Comparison of ENCODE assay signal across 19 mouse cellular contexts in genomic region chr11:93860540-93861172, GRCm38 (mm10).
"Had no signal": no experiment of that assay in that cellular context is flagged by ENCODE, and none has a peak within 500 bp of the region (broad histone marks: within the 10 kb centered on the region; RNA-seq: fewer than 3 reads in every experiment).

No protein-coding gene starts in this region.

- H3K9me3 ChIP-seq: lung, embryonic 15.5 days; midbrain, embryonic 10.5 days; midbrain, embryonic 12.5 days; neural tube, embryonic 13.5 days; neural tube, embryonic 15.5 days had no signal

- DNase-seq: lung, adult 2 months; lung, postnatal 14 days; midbrain, embryonic 14.5 days; retina, postnatal 1 day; right cerebral cortex, adult 18-20 months; right cerebral cortex, postnatal 25 days; right cerebral cortex, postnatal 4 days; spleen, adult 18-20 months; thymus, adult 18-20 months; thymus, postnatal 14 days; thymus, postnatal 36 days had no signal

- H3K4me1 ChIP-seq: lung, embryonic 15.5 days; midbrain, embryonic 10.5 days; midbrain, embryonic 12.5 days; neural tube, embryonic 13.5 days had no signal

- ATAC-seq: lung, postnatal 0 days; midbrain, embryonic 16.5 days had no signal

- H3K4me2 ChIP-seq: lung, embryonic 15.5 days; midbrain, embryonic 12.5 days; neural tube, embryonic 13.5 days; neural tube, embryonic 15.5 days had no signal

- H3K9ac ChIP-seq: lung, embryonic 15.5 days; midbrain, embryonic 12.5 days; neural tube, embryonic 13.5 days; neural tube, embryonic 15.5 days had no signal

- H3K27ac ChIP-seq: lung, embryonic 15.5 days; midbrain, embryonic 10.5 days; midbrain, embryonic 12.5 days; neural tube, embryonic 13.5 days; neural tube, embryonic 15.5 days had no signal

- H3K27me3 ChIP-seq: lung, embryonic 15.5 days; midbrain, embryonic 12.5 days; neural tube, embryonic 13.5 days; neural tube, embryonic 15.5 days had no signal

- H3K4me3 ChIP-seq: lung, embryonic 15.5 days; midbrain, embryonic 10.5 days; midbrain, embryonic 12.5 days; myocyte; neural tube, embryonic 13.5 days; neural tube, embryonic 15.5 days had no signal
